Mouse (Mus musculus): ENCODE results near the gene Mrpl4. TPM values are rescaled to one million over a fixed set of nuclear protein-coding genes. Genes with fewer than 3 reads are reported as not detected.

The Mrpl4 gene
- polyA plus RNA-seq (2015; fragmentation: Illumina TruSeq; extraction: RNeasy Lipid Tissue Mini Kit (QIAGEN cat#74804); ENCODE audit: low read depth, low replicate concordance) = 70.1 TPM

DNA sequence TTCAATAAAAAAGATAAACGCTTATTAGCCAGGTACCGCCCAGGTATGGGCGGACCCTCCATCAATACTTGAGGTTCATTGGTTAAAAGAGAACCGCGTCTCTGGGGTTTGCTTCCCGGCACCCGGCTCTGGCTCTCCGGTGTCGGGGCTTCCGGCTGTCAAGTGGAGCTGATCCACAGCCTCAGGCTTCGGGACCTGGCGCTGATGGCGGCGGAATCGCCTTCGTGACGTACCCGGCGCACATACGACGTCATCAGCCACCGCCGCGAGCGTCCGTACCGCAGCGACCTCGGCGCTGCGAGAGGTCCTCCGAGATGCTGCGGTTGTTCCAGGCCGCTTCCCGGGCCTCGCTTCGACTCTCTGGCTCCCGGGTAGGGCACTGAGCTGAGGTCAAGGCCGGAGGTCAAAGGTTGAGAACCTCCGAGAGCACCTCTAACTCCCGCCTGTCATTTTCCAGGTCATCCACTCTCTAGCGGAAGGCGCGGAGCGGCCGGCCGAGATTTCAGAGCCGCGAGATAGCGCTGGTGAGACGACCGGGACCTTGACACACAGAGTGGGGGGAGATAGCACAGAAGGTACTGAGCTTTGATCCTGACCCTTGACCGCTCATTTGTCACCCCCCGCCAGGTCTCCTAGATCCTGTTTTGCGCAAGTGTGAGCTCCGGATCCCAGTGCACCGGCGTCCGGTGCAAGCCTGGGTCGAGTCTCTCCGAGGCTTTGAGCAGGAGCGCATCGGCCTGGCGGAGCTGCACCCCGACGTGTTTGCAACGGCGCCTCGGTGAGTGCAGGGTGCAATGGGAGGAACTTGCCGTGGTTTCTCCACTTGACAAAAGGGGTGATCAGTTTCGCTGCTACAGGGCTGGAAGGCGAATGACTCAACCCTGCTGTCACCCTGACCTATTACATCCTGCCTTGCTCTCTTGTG, at the start of gene Mrpl4:
Gene Mrpl4, plus strand, starts transcription at position 112 of the 925 bp plus-strand sequence.

DNA sequence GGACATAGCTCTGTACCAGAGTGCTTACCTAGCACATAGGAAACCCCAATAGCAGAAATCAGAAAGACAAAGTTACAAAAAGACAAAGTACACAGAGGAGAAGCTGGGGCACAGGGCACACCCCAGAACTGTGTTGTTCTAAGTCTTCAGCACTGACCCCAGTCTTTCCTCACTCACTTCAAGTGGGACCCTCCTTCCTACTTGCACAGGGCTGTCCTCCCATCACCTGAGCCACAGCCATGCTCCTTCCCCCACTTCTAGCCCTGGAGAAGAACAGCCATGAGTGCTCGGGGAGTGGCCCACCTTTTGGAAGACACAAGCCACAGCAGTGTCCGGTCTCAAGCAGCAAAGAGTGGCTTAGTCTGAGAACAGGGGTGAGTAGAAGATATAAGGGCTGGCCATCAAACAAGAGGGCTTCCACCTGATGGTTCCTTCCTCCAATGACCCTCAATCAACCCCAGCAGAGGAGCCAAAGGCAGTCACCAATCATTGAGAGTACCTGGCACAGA, 43.1 kb upstream of the Mrpl4 start, which contains the start of gene Dnmt1:
Gene Dnmt1, minus strand, starts transcription at position 459 of the 509 bp plus-strand sequence.

DNA sequence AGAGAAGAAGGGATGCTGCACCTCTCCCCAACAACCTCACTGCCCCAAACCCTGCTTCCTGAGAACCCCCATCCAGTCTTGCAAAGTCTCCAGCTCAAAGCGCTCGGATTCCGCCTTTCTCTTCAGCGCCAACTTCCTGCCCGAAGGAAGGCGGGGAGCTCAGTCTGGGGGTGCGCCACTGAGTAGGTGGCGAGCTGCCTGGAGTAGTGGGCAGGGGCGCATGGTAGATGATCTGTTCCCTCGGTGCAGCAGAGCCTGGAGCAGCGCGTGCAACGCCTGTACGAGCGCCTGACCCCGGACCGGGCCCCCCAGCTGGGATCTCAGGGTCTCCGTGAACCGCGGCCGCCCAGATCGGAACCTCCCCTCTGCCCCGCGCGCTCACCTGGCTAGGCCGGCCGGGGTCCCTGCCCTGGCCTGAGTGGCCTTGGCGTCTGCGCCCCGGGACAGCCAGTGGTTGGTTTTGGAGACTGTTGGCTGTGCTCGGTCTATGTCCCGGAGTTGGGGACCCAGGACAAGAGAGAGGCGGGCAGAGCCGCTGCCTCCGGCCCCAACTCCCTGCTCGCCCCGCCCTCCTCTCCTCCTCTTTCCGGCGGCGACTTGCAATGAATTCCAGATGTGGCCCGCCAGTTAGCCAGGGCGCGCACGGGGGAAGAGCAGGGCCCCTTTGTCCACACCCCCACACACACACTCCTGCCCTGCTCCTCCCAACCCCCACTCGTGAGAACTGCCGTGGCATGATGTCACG, 26.1 kb upstream of the Mrpl4 start, which contains the start of gene S1pr2:
Gene S1pr2, minus strand, starts transcription at position 566 of the 745 bp plus-strand sequence.

DNA sequence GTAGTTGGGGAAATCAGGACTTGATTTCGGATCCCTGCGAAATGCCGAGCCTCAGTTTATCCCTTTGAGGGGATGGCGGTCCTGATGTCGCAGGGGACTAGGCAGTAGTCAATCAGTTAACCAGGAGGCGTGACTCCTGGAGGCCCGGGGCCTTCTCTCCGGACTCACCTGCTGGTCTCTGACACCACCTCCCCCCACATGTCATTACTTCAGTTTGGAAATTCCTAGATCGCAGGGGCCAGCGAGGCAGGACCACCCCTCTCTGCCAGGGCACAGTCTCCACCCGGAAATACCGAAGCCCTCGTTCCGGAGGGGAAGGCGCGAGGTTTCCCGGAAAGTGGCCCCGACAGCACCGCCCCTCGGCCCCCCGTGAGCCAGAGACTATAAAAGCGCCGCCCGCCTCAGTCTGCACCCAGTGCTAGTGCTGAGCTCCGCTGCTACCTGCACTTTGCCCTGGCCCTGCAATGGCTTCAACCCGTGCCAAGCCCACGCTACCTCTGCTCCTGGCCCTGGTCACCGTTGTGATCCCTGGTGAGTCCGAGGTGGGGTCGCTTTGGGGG, 13.1 kb downstream of the Mrpl4 start, which contains the start of gene Icam1:
Gene Icam1, plus strand, starts transcription at position 415 of the 560 bp plus-strand sequence.

DNA sequence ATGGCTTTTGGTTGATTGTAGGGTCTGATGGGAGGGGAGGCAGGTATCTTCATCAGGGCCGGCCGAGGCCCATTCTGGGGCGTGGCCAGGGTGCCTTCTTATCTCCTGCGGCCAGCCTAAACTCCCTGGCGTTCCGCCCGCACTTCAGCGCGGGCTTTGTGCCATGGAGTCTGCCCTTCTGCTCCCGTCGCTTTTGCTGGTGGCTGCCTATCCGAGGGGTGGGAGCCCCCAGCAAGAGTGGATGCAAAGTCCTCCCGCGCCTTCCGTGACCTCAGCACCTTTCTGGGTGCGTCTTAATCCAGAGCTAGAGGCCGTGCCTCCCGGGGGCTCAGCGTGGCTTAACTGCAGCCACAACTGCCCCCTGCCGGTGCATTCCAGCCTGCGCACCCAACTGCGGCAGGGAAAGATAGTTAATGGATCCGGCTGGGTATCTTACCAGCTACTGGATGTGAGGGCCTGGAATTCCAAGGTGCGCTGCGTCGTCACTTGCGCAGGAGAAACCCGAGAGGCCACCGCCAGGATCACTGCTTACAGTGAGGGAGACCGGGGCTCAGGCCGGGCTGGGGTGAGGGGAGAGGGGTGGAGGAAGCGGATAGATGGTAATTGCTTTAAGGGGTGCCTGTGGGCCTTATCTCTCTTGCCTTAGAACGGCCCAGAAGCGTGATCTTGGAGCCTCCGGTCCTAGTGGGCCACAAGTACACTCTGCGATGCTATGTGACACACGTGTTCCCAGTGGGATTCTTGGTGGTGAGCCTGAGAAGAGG, 26.9 kb downstream of the Mrpl4 start, which contains the start of gene Icam4:
Gene Icam4, plus strand, starts transcription at position 83 of the 764 bp plus-strand sequence.

DNA sequence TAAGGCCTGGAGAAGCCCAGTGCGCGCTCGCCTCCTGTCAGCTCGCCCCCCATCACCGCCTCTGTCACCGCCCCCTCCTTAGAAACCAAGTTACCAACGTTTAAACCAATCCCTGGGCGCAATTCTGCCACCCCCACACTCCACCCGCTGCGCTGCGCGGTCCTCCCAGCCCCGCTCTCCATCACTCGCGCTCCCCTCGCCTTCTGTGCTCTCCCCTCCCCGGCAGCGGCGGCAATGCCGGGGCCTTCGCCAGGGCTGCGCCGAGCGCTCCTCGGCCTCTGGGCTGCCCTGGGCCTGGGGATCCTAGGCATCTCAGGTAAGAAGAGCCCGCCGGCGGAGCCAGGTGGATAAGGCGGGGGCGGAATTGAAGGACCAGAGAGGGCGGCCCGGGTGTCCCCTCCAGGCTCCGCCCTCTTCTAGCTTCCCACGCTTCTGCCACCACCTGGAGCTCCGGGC, 29.4 kb downstream of the Mrpl4 start, which contains the start of gene Icam5:
Gene Icam5, plus strand, starts transcription at position 178 of the 456 bp plus-strand sequence.

Other genes starting within 250 kb of the Mrpl4 start
- 1.4 TPM for gene Col5a3, start 187.7 kb upstream of the Mrpl4 start, polyA plus RNA-seq (2015; fragmentation: Illumina TruSeq; extraction: RNeasy Lipid Tissue Mini Kit (QIAGEN cat#74804); ENCODE audit: low read depth, low replicate concordance)
- not detected for gene Rdh8, start 184.2 kb upstream of the Mrpl4 start, polyA plus RNA-seq (2015; fragmentation: Illumina TruSeq; extraction: RNeasy Lipid Tissue Mini Kit (QIAGEN cat#74804); ENCODE audit: low read depth, low replicate concordance)
- gene A230050P20Rik, start 134.1 kb upstream of the Mrpl4 start, polyA plus RNA-seq (2015; fragmentation: Illumina TruSeq; extraction: RNeasy Lipid Tissue Mini Kit (QIAGEN cat#74804); ENCODE audit: low read depth, low replicate concordance) = 87.5 TPM
- 11.2 TPM for gene Angptl6, start 123.0 kb upstream of the Mrpl4 start, polyA plus RNA-seq (2015; fragmentation: Illumina TruSeq; extraction: RNeasy Lipid Tissue Mini Kit (QIAGEN cat#74804); ENCODE audit: low read depth, low replicate concordance)
- 20.5 TPM for gene Ppan, start 114.6 kb upstream of the Mrpl4 start, polyA plus RNA-seq (2015; fragmentation: Illumina TruSeq; extraction: RNeasy Lipid Tissue Mini Kit (QIAGEN cat#74804); ENCODE audit: low read depth, low replicate concordance)
- gene Eif3g, start 104.1 kb upstream of the Mrpl4 start, polyA plus RNA-seq (2015; fragmentation: Illumina TruSeq; extraction: RNeasy Lipid Tissue Mini Kit (QIAGEN cat#74804); ENCODE audit: low read depth, low replicate concordance) = 131 TPM
- 23.5 TPM for gene Dnmt1, start 42.9 kb upstream of the Mrpl4 start, polyA plus RNA-seq (2015; fragmentation: Illumina TruSeq; extraction: RNeasy Lipid Tissue Mini Kit (QIAGEN cat#74804); ENCODE audit: low read depth, low replicate concordance)
- 1.8 TPM for gene S1pr2, start 26.0 kb upstream of the Mrpl4 start, polyA plus RNA-seq (2015; fragmentation: Illumina TruSeq; extraction: RNeasy Lipid Tissue Mini Kit (QIAGEN cat#74804); ENCODE audit: low read depth, low replicate concordance)
- gene Icam1, start 13.2 kb downstream of the Mrpl4 start, polyA plus RNA-seq (2015; fragmentation: Illumina TruSeq; extraction: RNeasy Lipid Tissue Mini Kit (QIAGEN cat#74804); ENCODE audit: low read depth, low replicate concordance) = 1.8 TPM
- gene Icam4, start 26.6 kb downstream of the Mrpl4 start, polyA plus RNA-seq (2015; fragmentation: Illumina TruSeq; extraction: RNeasy Lipid Tissue Mini Kit (QIAGEN cat#74804); ENCODE audit: low read depth, low replicate concordance) = 1.9 TPM
- gene Icam5, start 29.3 kb downstream of the Mrpl4 start, polyA plus RNA-seq (2015; fragmentation: Illumina TruSeq; extraction: RNeasy Lipid Tissue Mini Kit (QIAGEN cat#74804); ENCODE audit: low read depth, low replicate concordance) = 111 TPM
- not detected for gene Zglp1, start 64.4 kb downstream of the Mrpl4 start, polyA plus RNA-seq (2015; fragmentation: Illumina TruSeq; extraction: RNeasy Lipid Tissue Mini Kit (QIAGEN cat#74804); ENCODE audit: low read depth, low replicate concordance)
- gene Gm49373, start 70.4 kb downstream of the Mrpl4 start, polyA plus RNA-seq (2015; fragmentation: Illumina TruSeq; extraction: RNeasy Lipid Tissue Mini Kit (QIAGEN cat#74804); ENCODE audit: low read depth, low replicate concordance) = 1.4 TPM
- 105 TPM for gene Fdx1l, start 70.9 kb downstream of the Mrpl4 start, polyA plus RNA-seq (2015; fragmentation: Illumina TruSeq; extraction: RNeasy Lipid Tissue Mini Kit (QIAGEN cat#74804); ENCODE audit: low read depth, low replicate concordance)
- 0.58 TPM for gene Gm38431, start 89.3 kb downstream of the Mrpl4 start, polyA plus RNA-seq (2015; fragmentation: Illumina TruSeq; extraction: RNeasy Lipid Tissue Mini Kit (QIAGEN cat#74804); ENCODE audit: low read depth, low replicate concordance)
- gene Raver1, start 89.3 kb downstream of the Mrpl4 start, polyA plus RNA-seq (2015; fragmentation: Illumina TruSeq; extraction: RNeasy Lipid Tissue Mini Kit (QIAGEN cat#74804); ENCODE audit: low read depth, low replicate concordance) = 20.6 TPM
- gene Tyk2, start 128.5 kb downstream of the Mrpl4 start, polyA plus RNA-seq (2015; fragmentation: Illumina TruSeq; extraction: RNeasy Lipid Tissue Mini Kit (QIAGEN cat#74804); ENCODE audit: low read depth, low replicate concordance) = 8.4 TPM
- 183 TPM for gene Cdc37, start 147.2 kb downstream of the Mrpl4 start, polyA plus RNA-seq (2015; fragmentation: Illumina TruSeq; extraction: RNeasy Lipid Tissue Mini Kit (QIAGEN cat#74804); ENCODE audit: low read depth, low replicate concordance)
- gene Pde4a, start 163.0 kb downstream of the Mrpl4 start, polyA plus RNA-seq (2015; fragmentation: Illumina TruSeq; extraction: RNeasy Lipid Tissue Mini Kit (QIAGEN cat#74804); ENCODE audit: low read depth, low replicate concordance) = 61.8 TPM
- 44.7 TPM for gene Keap1, start 236.6 kb downstream of the Mrpl4 start, polyA plus RNA-seq (2015; fragmentation: Illumina TruSeq; extraction: RNeasy Lipid Tissue Mini Kit (QIAGEN cat#74804); ENCODE audit: low read depth, low replicate concordance)
- 15.2 TPM for gene S1pr5, start 245.7 kb downstream of the Mrpl4 start, polyA plus RNA-seq (2015; fragmentation: Illumina TruSeq; extraction: RNeasy Lipid Tissue Mini Kit (QIAGEN cat#74804); ENCODE audit: low read depth, low replicate concordance)